Mouse (Mus musculus) ovary, adult 18-20 months (tissue): Measurements from ENCODE around the gene Inpp4b.

Experiments used
- DNase-seq: peaks from one replicate; pipeline ENCODE4 v3.0.0; 2022; ENCODE audit warnings: low spot score, mixed read lengths

Gene Inpp4b

GRCm38 (mm10) chr8:81342236-81342998 is at the start of gene Inpp4b:
TSS of gene Inpp4b (plus strand) at chr8:81342556.
- peak; percentile 13 for DNase-seq

DNA sequence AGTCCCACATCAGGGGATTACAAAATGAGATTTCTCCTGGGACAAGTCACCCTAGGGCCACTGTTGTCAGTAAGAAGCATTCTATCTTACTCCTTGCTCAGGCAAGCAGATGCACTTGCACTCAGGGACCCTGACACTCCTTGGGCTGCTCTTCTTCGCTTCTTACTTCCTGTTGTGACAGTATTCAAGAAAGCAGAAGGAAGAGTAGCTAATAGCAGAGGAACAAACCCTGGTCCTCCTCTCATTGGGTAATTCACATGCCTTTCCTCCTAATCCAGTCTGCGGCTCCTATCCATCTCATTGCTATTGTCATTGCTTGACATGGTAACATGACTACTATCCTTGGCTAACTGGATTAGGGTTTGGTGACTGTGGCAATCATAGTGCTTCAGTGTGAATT is 7.1 kb upstream of the Inpp4b start:
- DNase-seq: no peak

- no peak for DNase-seq
Observed at GRCm38 (mm10) chr8:81341191-81341590, 1.2 kb upstream of the Inpp4b start.

GRCm38 (mm10) chr8:81341591-81342235 is 643 bp upstream of the Inpp4b start:
- peak; percentile 2 for DNase-seq

GRCm38 (mm10) chr8:81342999-81343302 is 595 bp downstream of the Inpp4b start:
- no peak for DNase-seq

DNA sequence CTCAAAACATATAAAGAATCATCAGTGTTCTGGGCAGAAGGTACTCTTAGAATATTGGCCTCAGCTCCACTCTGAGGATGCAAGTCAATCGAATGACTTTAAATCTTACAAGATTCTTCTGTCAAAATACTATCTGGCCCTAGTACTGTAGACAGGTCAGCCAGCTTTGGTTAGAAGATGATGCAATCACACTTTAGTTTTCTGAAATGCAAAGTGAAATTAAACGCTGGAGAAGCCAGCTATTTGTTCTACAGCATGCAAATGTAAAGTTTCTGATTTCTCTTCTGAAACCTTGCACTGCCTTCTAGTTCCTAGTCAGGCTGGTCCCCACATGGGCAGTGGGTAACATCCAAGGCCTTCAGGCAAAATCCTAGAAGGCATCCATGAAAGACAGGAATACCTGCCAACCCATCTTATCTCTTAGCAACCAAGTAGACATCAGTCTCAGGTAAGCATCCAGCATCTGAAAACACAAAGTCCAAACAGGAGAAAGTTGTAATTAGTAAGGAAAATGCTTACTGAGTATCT is 2.9 kb downstream of the Inpp4b start:
- no peak for DNase-seq

GRCm38 (mm10) chr8:81349452-81349851 is 7.1 kb downstream of the Inpp4b start:
- no peak for DNase-seq

DNA sequence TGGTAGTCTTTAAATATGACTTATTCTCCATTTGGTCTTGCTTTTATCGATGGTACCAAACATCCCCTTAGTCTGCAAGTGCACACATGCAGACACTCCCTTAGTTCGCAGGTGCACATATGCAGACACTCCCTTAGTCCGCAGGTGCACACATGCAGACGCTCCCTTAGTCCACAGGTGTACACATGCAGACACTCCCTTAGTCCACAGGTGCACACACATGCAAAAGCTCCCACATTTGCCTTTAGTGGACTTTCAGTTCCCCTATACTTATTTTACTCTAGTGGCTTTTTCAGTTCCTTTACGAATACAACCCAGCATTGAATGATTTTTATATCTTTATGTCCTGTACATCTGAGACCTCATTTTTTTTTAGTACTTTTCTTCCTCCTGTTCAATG is 11.1 kb downstream of the Inpp4b start:
- no peak for DNase-seq

- no peak for DNase-seq
Observed at GRCm38 (mm10) chr8:81358108-81358507, 15.8 kb downstream of the Inpp4b start.

DNA sequence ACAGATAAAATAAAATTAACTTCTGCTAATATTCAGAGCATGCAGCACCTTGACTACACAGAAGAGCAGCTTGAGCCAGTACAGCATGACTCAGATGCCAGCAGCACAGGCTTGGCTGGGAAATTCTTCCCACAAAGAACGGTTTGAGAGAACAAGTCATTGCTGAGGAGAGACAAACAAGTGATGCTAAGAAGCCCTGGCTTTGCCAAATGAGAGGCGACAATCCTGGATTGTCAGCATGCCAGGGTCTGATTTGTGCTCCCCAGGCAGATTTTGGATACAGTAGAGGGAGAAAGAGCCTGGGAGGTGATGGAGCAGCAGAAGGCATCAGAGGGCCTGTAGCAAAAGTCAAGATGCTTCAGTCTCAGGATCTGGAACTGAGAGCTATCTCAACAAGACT is 18.2 kb downstream of the Inpp4b start:
- DNase-seq: no peak

DNA sequence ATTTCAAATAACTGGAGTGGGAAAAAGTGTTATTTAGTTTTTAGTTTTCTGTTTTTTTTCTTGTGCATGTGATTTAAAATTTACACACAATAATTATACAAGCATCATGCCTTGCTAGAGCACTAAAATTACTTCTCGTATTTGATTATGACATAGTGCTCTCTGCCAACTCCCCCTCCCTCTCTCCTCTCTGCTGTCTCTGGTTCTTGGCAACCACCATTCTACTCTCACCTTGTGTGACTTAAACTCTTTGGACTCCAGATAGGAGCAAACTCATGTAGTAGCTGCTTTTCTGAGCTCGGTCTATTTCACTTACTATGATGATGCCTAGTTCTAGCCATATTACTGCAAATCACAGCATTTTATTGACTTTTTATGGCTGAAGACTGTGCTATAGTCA is 18.8 kb downstream of the Inpp4b start:
- no peak for DNase-seq

DNA sequence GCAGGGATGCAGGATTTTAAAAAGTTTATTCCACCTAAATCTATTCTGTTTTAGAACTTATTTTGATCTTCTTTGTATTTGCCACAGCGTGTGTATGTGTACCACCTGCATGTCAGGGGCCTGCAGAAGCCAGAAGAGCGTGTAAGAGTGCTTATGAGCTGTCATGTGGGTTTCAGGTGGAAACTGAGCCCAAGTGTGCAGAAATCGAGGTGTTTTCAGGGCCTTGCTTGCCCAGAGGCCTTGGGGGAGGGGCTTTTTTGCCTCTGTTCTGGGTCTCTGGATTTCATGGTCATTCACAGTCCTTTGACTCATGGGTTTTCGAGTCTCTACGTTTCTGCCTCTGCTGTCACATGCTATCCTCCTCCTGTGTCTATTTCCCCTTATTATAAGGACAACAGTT is 28.3 kb downstream of the Inpp4b start:
- DNase-seq: no peak

- DNase-seq: no peak
Observed at GRCm38 (mm10) chr8:81371844-81372243, 29.5 kb downstream of the Inpp4b start.

DNA sequence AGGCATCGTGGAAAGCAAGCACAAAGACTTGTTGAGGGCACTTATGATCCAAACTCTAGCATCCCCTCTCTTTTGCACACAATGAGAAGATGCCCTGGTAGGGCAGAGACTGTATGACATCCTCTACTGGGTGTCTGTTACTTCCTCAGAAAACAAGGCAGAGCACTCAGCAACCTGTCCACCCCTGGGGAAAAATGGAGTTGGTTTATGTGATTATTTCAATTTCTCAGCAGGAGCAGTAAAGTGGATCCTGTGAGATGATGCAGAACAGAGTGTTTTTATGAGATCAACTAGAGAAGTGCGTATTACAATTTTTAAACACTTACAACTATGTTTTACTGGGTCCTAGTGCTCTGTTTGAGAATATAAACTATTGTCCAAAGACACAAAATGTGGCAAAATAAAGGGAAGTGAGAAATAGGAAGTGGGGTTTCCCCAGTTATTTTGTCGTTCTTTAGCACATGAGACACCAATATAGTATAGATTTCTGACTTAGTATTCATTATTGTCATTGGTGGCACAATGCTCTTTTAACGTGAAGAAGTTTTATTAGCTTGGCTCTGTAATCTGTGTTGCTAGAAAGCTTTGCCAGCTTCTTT is 32.6 kb downstream of the Inpp4b start:
- no peak for DNase-seq

DNA sequence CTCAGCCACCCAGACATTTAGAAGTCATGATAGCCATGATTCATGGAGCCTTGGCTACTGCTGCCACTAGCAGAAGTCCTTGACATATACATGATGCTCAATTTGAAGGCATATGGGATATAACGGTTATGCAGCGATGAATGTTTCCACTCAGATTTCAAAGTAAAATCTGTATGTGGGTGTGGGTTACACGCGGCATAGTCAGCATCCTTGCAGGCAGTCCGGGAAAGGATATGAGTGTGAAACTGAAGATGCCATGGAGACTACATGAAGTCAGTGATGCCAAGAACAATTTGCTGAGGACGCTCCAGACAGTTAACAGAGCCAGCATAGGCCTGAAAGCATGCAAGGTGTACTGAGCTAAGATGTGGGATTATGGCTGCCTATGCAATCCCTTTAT is 46.6 kb downstream of the Inpp4b start:
- no peak for DNase-seq

DNA sequence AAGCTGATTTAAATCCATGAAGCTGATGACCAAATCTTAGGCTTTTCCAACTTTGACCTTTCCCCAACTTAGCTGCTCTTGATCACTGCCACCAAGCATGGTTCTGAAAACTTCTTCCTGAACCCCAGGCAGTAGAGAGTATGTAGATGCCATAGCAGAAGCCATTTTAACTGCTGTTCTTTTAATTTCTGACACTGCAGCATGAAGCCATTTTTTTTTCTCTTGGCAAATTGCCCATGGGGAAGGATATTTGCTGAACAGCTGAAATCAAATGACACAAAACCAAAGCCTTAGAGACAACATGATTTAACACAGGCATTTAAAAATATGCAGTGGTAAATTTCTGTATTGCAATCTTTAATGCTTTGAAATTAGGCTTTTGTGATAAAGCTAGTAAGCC is 56.7 kb downstream of the Inpp4b start:
- DNase-seq: no peak

GRCm38 (mm10) chr8:81399501-81399900 is 57.1 kb downstream of the Inpp4b start:
- no peak for DNase-seq

DNA sequence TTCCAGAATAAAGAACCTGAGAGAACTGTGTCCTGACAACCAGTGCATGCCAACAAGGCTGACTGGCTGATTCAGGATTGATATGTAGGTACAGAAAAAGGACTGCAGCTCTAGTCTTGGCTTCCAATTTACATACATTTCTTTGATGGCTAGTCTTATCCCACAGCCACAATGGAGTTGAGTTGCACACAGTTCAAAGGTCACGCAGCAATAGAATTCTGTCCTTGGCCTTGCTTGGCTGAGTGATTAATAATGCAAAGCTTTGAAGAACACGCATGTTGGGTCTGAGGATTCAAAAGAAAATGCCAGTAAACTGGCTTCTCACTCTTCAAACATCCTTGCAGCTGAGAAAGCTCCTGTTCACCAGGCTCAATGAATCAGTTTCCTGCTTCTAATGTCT is 70.4 kb downstream of the Inpp4b start:
- DNase-seq: no peak

DNA sequence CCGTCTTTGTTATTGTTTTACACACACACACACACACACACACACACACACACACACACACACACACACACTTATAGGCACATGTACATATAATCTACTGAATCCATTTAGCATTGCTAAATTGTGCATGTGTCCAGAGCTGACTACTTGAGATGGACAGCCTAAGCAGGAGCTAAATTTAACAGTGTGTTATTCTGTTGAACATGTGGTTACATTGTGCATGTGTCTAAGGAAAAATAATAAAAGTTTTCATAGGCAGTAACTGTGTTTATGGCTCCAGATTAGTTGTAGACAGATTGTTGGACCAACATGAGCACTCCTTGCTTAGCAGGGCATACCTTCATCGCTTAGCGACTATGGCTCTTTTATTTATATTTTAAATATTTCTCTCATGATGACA is 101.6 kb downstream of the Inpp4b start:
- DNase-seq: no peak

- DNase-seq: no peak
Observed at GRCm38 (mm10) chr8:81449798-81450197, 107.4 kb downstream of the Inpp4b start.

DNA sequence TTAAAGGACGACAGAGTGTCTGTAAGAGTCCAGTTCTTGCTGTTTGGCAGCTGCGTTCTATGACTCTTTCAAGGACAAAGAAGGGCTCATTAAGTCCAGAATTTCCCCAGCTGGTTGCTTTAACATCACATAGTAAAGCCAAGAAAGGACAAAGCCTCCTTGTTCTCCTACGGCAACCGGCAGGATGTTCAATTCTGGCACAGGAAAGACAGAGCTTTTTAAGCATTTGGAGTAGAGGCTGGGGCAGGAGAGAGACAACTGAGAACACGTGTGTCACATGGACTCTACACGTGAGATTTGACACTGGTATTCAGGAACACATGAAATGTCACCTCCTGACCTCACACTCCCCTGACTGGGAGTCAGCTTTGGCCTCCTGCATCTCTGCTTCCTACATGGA is 109.7 kb downstream of the Inpp4b start:
- no peak for DNase-seq

DNA sequence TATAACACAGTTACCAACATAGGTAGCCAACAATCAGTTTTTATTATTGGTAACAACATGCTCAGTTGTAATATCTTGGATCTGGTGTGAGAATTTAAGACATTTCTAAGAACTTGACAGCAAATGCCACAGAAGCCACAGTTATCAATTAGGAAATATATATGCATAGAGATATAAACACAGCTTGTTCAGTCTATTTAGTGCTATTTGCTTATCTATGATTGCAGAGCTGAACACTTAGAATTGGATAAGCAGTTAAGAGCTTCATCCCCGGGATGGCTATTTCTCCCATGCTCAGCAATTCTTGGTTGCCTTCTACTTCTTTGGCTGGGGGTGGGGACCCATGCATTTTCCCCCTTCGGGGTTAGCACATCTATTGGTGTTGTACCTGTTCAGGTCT is 112.5 kb downstream of the Inpp4b start:
- DNase-seq: no peak

DNA sequence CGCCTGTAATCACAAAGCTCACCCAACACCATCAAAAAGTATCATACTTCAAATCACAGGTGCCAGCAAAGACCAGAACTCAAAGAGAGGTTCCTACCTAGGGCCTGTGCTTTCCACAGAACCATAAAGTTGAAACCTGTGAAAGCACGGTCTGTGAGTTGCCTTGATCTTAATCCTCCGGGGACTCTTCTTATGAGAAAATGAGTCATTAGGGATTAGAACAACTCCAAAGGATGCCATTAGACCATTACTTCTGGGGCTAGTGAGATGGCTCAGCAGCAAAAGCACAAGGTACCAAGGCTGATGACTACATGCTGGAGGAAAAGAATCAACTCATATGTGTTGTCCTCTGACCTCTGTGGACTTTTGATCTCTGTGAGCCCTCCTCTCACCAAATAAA is 121.4 kb downstream of the Inpp4b start:
- DNase-seq: no peak
